Mouse (Mus musculus) kidney, embryonic 14.5 days (tissue): Measurements from ENCODE around the gene Ltb. TPM values are rescaled to one million over a fixed set of nuclear protein-coding genes. Genes with fewer than 3 reads are reported as not detected.

Experiments used
- ATAC-seq: fragments of 200-750 bp; cut with Nextera tagmentation; 2 replicates; pipeline ENCODE4 v1.8.0; 2017; ENCODE audit warnings: moderate number of reproducible peaks, mild to moderate bottlenecking, moderate TSS enrichment, moderate library complexity; ENCODE audit not compliant: low FRiP score, low TSS enrichment
- H3K27ac ChIP-seq: fragments of 300-500 bp; sonication (generic); 2 replicates; pipeline ENCODE4 v1.5.1; 2014; ENCODE audit warnings: low read depth, mild to moderate bottlenecking, low read length, moderate library complexity, mixed read lengths
- H3K27me3 ChIP-seq: fragments of 300-500 bp; sonication (generic); 2 replicates; pipeline ENCODE4 v1.6.1; 2014; ENCODE audit warnings: mild to moderate bottlenecking, low read length; ENCODE audit not compliant: control insufficient read depth, insufficient read depth
- H3K36me3 ChIP-seq: fragments of 300-500 bp; sonication (generic); 2 replicates; pipeline ENCODE4 v1.6.1; 2014; ENCODE audit warnings: low read length, mixed read lengths; ENCODE audit not compliant: control insufficient read depth, insufficient read depth
- H3K4me1 ChIP-seq: fragments of 300-500 bp; sonication (generic); 2 replicates; pipeline ENCODE4 v1.6.1; 2014; ENCODE audit warnings: low read length, mixed read lengths; ENCODE audit not compliant: control insufficient read depth, insufficient read depth
- H3K4me2 ChIP-seq: fragments of 300-500 bp; sonication (generic); replicated peaks from 2 replicates; pipeline ENCODE4 v1.6.1; 2014; ENCODE audit warnings: low read depth, mild to moderate bottlenecking, low read length
- H3K4me3 ChIP-seq: fragments of 300-500 bp; sonication (generic); 2 replicates; pipeline ENCODE4 v1.5.1; 2014; ENCODE audit warnings: mild to moderate bottlenecking, low read length
- H3K9ac ChIP-seq: fragments of 300-500 bp; sonication (generic); 2 replicates; pipeline ENCODE4 v1.6.1; 2014; ENCODE audit warnings: low read depth, mild to moderate bottlenecking, low read length, moderate library complexity
- H3K9me3 ChIP-seq: fragments of 300-500 bp; sonication (generic); 2 replicates; pipeline ENCODE4 v1.6.1; 2016; ENCODE audit warnings: low read length; ENCODE audit not compliant: control insufficient read depth
- WGBS: fragments of 180-500 bp; shearing (Covaris S2); extraction: QIAGEN DNeasy Blood & Tissue Kit; methylation state at CpG from one replicate; pipeline ENCODE4 v1.1.7; 2014; 5-methylcytosine and 5-hydroxymethylcytosine counted together
- polyA plus RNA-seq: library from polyadenylated mRNA; unstranded; fragments of >200 nt; fragmentation: Nextera tagmentation; extraction: Ambion mirVana; gene quantifications from 2 replicates; pipeline ENCODE4 v1.2.1, GENCODE M21; 2014

Ltb gene
- polyA plus RNA-seq, 1 experiment from 2014 or later, result 0.34 TPM

GRCm38 (mm10) chr17:35156461-35157200 is 37.6 kb upstream of the Ltb start:
- 89% methylated on average over 33 of the region's 33 CpGs for WGBS
- no peak overlapping the region for H3K9ac ChIP-seq
- no peak overlapping the region for H3K27ac ChIP-seq
- H3K27me3 ChIP-seq, result no peaks in the 10 kb centered on the region
- H3K4me1 ChIP-seq, result 0 out of 2 replicates have a peak, but pooled peaks cover 4% of the 10 kb centered on the region
- peaks cover 100% of the 10 kb centered on the region for H3K36me3 ChIP-seq
- H3K4me2 ChIP-seq, result no peak overlapping the region
- H3K9me3 ChIP-seq, result no peaks in the 10 kb centered on the region
- no peak for ATAC-seq
- H3K4me3 ChIP-seq, result no peak overlapping the region

- Histone ChIP-seq H3K9me3 (no peaks in the 10 kb centered on the region), H3K4me1 (peaks cover 10% of the 10 kb centered on the region; the same call in 1 of the 2 replicates), H3K27ac (no peak overlapping the region), H3K36me3 (peaks cover 100% of the 10 kb centered on the region), H3K27me3 (no peaks in the 10 kb centered on the region), H3K9ac (no peak overlapping the region), H3K4me2 (no peak overlapping the region), H3K4me3 (no peak overlapping the region)
- WGBS, result 94% methylated on average over 8 of the region's 8 CpGs
- no peak for ATAC-seq
Measured at GRCm38 (mm10) chr17:35157254-35157653, 37.0 kb upstream of the Ltb start.

- Histone ChIP-seq H3K4me1 (peaks cover 14% of the 10 kb centered on the region; the same call in 1 of the 2 replicates), H3K27me3 (no peaks in the 10 kb centered on the region), H3K4me3 (no peak overlapping the region), H3K36me3 (peaks cover 99% of the 10 kb centered on the region), H3K27ac (no peak overlapping the region), H3K4me2 (no peak overlapping the region), H3K9ac (no peak overlapping the region), H3K9me3 (no peaks in the 10 kb centered on the region)
- 90% methylated on average over 8 of the region's 8 CpGs for WGBS
- ATAC-seq, result no peak
Measured at GRCm38 (mm10) chr17:35157661-35158175, 36.5 kb upstream of the Ltb start.

- peaks cover 86% of the 10 kb centered on the region for H3K36me3 ChIP-seq
- no peak overlapping the region for H3K9ac ChIP-seq
- no peak overlapping the region for H3K27ac ChIP-seq
- ATAC-seq, result no peak
- H3K4me1 ChIP-seq, result peaks cover 20% of the 10 kb centered on the region; the same call in 1 of the 2 replicates
- no peaks in the 10 kb centered on the region for H3K9me3 ChIP-seq
- WGBS, result 93% methylated on average over 16 of the region's 16 CpGs
- no peak overlapping the region for H3K4me3 ChIP-seq
- H3K27me3 ChIP-seq, result no peaks in the 10 kb centered on the region
- no peak overlapping the region for H3K4me2 ChIP-seq
Measured at GRCm38 (mm10) chr17:35158850-35159593, 35.2 kb upstream of the Ltb start.

- Histone ChIP-seq H3K4me3 (no peak overlapping the region), H3K36me3 (peaks cover 80% of the 10 kb centered on the region), H3K4me1 (peaks cover 20% of the 10 kb centered on the region; the same call in 1 of the 2 replicates), H3K9ac (no peak overlapping the region), H3K9me3 (no peaks in the 10 kb centered on the region), H3K27me3 (no peaks in the 10 kb centered on the region), H3K27ac (no peak overlapping the region), H3K4me2 (no peak overlapping the region)
- ATAC-seq, result no peak
- WGBS, result 87% methylated on average over 7 of the region's 7 CpGs
Measured at GRCm38 (mm10) chr17:35159638-35160037, 34.6 kb upstream of the Ltb start.

- 76% methylated on average over 11 of the region's 11 CpGs for WGBS
- Histone ChIP-seq H3K27ac (no peak overlapping the region), H3K9me3 (no peaks in the 10 kb centered on the region), H3K4me2 (no peak overlapping the region), H3K27me3 (no peaks in the 10 kb centered on the region), H3K4me3 (no peak overlapping the region), H3K4me1 (peaks cover 20% of the 10 kb centered on the region; the same call in 1 of the 2 replicates), H3K9ac (peak overlapping the region; percentile 32; the same call in 1 of the 2 replicates), H3K36me3 (peaks cover 62% of the 10 kb centered on the region)
- ATAC-seq, result no peak
Measured at GRCm38 (mm10) chr17:35161421-35161820, 32.8 kb upstream of the Ltb start.

- H3K4me3 ChIP-seq, result peak overlapping the region; percentile 87
- peak overlapping the region; percentile 98 for H3K4me2 ChIP-seq
- peaks cover 55% of the 10 kb centered on the region for H3K36me3 ChIP-seq
- no peaks in the 10 kb centered on the region for H3K9me3 ChIP-seq
- 65% methylated on average over 14 of the region's 14 CpGs for WGBS
- no peak overlapping the region for H3K27ac ChIP-seq
- H3K27me3 ChIP-seq, result no peaks in the 10 kb centered on the region
- ATAC-seq, result no peak
- H3K9ac ChIP-seq, result peak overlapping the region; percentile 97
- peaks cover 20% of the 10 kb centered on the region; the same call in 1 of the 2 replicates for H3K4me1 ChIP-seq
Measured at GRCm38 (mm10) chr17:35162121-35162520, 32.1 kb upstream of the Ltb start.

GRCm38 (mm10) chr17:35162730-35163129 is 31.5 kb upstream of the Ltb start:
- peak overlapping the region; percentile 97 for H3K9ac ChIP-seq
- peak overlapping the region; percentile 87 for H3K4me3 ChIP-seq
- no peak for ATAC-seq
- H3K36me3 ChIP-seq, result peaks cover 49% of the 10 kb centered on the region
- H3K4me1 ChIP-seq, result peaks cover 20% of the 10 kb centered on the region; the same call in 1 of the 2 replicates
- 31% methylated on average over 12 of the region's 12 CpGs for WGBS
- H3K27ac ChIP-seq, result no peak overlapping the region
- H3K9me3 ChIP-seq, result no peaks in the 10 kb centered on the region
- H3K4me2 ChIP-seq, result peak overlapping the region; percentile 98
- no peaks in the 10 kb centered on the region for H3K27me3 ChIP-seq
